Mouse (Mus musculus) embryonic stem cell, embryonic (primary cell): ENCODE results near the gene Tmem273.

Experiments
- CTCF ChIA-PET, 4 experiments: fragments of 300-600 bp in 2 of 4; fragments of 350-600 bp in 2 of 4; sonication (Branson Sonifier 250); formaldehyde crosslinking; loops; one replicate each; lab custom pipeline; 2022; ENCODE audit warnings: inconsistent platforms in 2 of 4; lab: Charles Lee
- POLR2A ChIA-PET, 4 experiments: fragments of 300-600 bp in 2 of 4; fragments of 350-600 bp in 2 of 4; sonication (Branson Sonifier 250); formaldehyde crosslinking; loops; one replicate each; lab custom pipeline; 2022; ENCODE audit warnings: antibody characterized with exemption in 4 of 4, inconsistent platforms in 1 of 4; lab: Charles Lee

The Tmem273 gene

DNA sequence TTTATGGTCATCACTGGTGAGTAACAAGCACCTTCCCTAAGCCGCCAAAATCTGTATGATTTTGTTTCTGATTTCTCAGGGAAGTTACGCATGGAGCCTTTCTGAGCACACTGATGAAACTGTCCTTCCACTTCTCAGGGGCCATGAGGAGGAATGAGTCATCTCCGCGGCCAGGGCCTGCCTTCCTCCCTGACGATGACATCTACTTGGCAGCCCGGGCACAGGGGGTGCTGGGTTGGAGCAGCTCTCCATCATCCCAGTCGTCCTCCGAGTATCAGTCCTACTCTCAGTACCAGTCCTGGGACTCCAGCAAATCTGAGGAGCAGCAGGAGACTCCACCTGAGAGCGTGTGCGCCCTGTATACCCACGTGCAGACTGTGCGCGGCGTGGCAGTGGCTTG is 49.4 kb downstream of the Tmem273 start:
- POLR2A ChIA-PET = interaction anchor here in 1 of 4 experiments (1.2 kb wide), 1 partner anchor 10 kb away, joined by 4 read pairs; no protein-coding TSS in a partner anchor
- CTCF ChIA-PET = no interaction called here

GRCm38 (mm10) chr14:32835596-32835995 is 49.8 kb downstream of the Tmem273 start:
- POLR2A ChIA-PET = interaction anchor here in 1 of 4 experiments (1.2 kb wide), 1 partner anchor 10 kb away, joined by 4 read pairs; no protein-coding TSS in a partner anchor
- CTCF ChIA-PET = interaction anchor here in 1 of 4 experiments (1.5 kb wide), 1 partner anchor 305 kb away, joined by 3 read pairs; no protein-coding TSS in a partner anchor

DNA sequence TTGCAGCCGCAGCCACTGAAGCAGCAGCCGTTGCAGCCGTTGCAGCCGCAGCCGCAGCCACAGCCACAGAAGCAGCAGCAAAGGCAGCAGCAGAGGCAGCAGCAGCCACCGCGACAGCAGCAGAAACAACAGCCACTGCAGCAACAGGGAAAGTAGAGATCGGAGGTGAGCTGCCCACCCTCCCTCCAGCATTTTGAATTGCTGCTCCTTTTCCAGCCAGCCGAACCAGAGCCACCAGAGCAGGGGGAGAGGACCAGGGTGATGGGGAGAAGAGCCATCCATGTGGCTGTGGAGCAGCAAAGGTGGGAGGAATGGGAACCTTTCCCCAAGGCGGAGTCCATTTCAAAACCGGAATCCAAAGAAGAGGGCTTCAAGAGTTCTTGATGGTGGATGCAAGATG is 50.4 kb downstream of the Tmem273 start:
- POLR2A ChIA-PET = no interaction called here

DNA sequence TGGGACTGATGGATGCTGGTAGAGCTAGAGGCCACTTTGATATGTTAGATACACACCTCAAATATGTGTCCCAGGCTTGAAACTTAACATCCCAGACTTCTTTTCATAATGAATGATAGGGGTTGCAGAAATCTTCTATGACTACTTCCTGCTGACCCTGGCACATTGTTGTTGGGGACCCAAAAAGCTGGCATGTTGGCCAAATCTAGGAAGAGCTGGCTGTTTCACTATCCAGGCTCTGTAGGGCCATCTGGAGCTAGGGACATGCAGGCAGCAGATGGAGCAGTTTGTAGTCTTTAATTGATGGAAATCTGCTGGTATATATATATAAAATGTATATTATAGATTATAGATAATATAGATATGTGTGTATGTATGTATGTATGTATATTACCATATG is 56.3 kb downstream of the Tmem273 start:
- CTCF ChIA-PET = no interaction called here

More for the DNA sequence above, 50.4 kb downstream of the Tmem273 start:
- CTCF ChIA-PET = interaction anchor here in 1 of 4 experiments (1.5 kb wide), 1 partner anchor 306 kb away, joined by 3 read pairs; no protein-coding TSS in a partner anchor

GRCm38 (mm10) chr14:32854059-32854458 is 68.3 kb downstream of the Tmem273 start:
- ChIA-PET POLR2A (no interaction called here), CTCF (no interaction called here)

More for the DNA sequence above, 56.3 kb downstream of the Tmem273 start:
- POLR2A ChIA-PET = no interaction called here

- CTCF ChIA-PET = no interaction called here
- POLR2A ChIA-PET = interaction anchor here in 1 of 4 experiments (1.1 kb wide), 1 partner anchor 10 kb away, joined by 3 read pairs; no protein-coding TSS in a partner anchor
Measured at GRCm38 (mm10) chr14:32856246-32856645, 70.5 kb downstream of the Tmem273 start.

DNA sequence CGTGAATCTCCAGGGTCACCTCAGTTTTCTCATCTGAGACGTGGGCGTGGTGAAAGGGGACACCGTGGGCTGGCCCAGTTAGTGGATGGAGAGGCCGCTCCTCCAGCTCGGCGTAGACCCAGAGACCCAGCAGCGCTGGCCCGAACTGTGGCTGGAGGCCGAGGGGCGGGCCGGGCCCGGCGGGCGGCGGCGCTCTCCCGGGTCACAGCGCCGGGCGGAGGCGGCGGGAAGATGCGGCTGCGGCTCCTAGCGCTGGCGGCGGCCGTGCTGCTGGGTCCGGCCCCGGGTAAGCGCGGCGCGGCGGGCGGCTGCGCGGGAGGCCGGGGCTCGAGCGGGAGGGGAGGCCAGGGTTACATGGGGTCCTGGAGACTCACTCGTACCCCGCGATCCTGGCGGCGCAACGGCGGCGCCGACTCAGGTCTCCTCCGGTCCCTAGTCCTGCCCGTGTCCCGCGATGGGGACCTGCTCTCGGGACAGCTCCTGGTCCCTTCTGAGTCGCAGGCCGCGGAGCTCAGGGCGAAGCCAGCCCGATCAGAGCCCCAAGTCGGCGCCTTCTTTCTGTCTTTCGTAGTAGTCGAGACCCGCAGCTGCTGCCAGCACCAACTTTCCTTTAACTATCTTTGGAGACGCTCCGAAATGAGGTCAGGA is 71.0 kb downstream of the Tmem273 start, which contains the start of gene Vstm4:
Gene Vstm4, plus strand, starts transcription at position 76 of the 648 bp plus-strand sequence.
- ChIA-PET POLR2A (interaction anchor here in 1 of 4 experiments (1.1 kb wide), 1 partner anchor 11 kb away, joined by 3 read pairs; no protein-coding TSS in a partner anchor), CTCF (interaction anchor here in 1 of 4 experiments (1.5 kb wide), 1 partner anchor 247 kb away, joined by 4 read pairs; no protein-coding TSS in a partner anchor)

DNA sequence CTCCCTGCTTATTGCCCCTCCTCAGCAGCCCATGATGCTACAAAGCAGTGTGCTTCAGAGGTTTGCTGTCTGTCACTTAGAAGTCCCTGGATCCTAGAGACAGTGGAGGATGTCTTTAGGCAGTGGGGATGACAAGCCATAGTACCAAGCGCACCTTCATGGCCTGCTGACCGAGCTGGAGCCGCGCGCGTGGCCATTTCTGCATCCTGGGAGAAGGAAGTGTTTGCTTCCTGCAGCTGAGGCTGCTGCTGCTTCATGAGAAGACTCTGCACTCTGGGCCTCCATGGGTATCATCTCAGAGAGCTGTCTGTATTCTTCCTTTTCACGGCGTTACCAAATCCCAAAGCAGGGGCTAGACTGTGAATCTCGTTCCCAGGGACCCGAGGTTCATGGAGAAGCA is 72.6 kb downstream of the Tmem273 start:
- CTCF ChIA-PET = interaction anchor here in 1 of 4 experiments (1.5 kb wide), 1 partner anchor 249 kb away, joined by 4 read pairs; no protein-coding TSS in a partner anchor
- POLR2A ChIA-PET = no interaction called here

- POLR2A ChIA-PET = no interaction called here
Measured at GRCm38 (mm10) chr14:32858941-32859510, 73.3 kb downstream of the Tmem273 start.

GRCm38 (mm10) chr14:32859831-32860569 is 74.2 kb downstream of the Tmem273 start:
- POLR2A ChIA-PET = interaction anchor here in 1 of 4 experiments (0.7 kb wide), 1 partner anchor 93 kb away, joined by 3 read pairs; no protein-coding TSS in a partner anchor
- CTCF ChIA-PET = interaction anchor here in 2 of 4 experiments (0.6 to 0.8 kb wide), 2 partner anchors 16 to 100 kb away, joined by 3 to 5 read pairs; no protein-coding TSS in a partner anchor

More at GRCm38 (mm10) chr14:32858941-32859510, 73.3 kb downstream of the Tmem273 start:
- CTCF ChIA-PET = interaction anchor here in 1 of 4 experiments (0.8 kb wide), 1 partner anchor 101 kb away, joined by 5 read pairs; no protein-coding TSS in a partner anchor

DNA sequence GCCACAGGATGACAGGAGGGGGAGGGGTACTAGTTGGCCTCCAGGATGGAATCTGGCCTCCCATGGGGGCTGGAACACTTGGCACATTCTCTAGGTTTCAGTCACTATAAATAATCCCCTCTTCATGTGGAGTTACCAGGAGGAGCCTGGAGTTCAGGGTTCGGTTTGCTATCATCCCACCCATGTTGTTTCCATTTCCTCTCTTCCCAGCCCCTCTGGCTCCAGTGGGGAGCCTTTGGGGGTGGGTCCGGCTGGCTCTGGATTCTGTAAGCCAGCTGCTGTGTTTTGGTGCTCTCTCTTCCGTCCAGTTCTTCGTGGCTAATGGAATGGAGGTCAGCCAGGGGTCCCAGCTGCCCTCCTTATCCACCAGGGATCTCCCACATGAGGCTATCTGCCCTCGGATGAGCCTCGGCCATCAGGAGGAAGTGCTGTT is 75.4 kb downstream of the Tmem273 start:
- ChIA-PET CTCF (no interaction called here), POLR2A (interaction anchor here in 1 of 4 experiments (0.7 kb wide), 1 partner anchor 94 kb away, joined by 3 read pairs; no protein-coding TSS in a partner anchor)

DNA sequence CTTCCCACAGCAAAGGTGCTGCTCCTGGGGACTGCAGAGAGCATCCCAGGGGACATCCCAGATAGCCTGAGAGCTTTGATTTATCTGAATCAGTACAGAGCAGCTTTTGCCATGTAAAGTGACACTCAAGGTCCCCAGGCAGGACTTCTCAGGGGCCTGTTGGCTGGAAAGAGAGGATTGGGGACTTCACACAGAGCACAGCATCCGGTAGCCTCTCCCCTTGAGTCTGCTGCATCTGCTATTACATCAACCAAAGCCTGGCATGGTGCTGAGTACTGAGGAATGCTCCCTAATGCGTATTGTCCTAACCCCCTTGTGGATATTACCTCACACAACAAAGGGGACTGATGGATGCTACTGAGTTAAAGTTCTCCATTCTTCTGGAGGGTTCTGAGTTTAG is 75.9 kb downstream of the Tmem273 start:
- ChIA-PET CTCF (no interaction called here), POLR2A (no interaction called here)

DNA sequence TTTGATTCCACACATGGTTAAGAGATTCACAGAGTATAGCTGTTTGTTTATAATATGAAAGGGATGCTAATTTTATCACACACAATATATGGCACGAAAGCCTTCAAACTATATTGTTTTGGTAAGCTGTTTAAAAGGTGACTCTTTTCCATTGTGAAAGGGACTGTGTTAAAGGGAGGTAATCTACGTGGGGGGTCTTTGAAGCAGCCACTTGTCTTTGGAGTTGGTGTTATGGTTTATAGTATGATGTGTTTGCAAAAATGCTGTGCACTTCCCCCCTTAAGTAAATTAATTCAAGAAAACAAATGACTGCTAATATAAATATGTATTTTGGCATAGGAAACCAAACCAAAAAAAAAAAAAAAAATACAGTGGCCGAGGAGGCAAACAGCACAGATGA is 79.6 kb downstream of the Tmem273 start:
- CTCF ChIA-PET = no interaction called here
- POLR2A ChIA-PET = no interaction called here
